Mouse (Mus musculus) induced T-regulatory cell, adult 2 months (primary cell): Measurements from ENCODE around the gene Cib3.

Experiments
- DNase-seq: peaks from one replicate; pipeline ENCODE4 v3.0.0-alpha.2; 2012; ENCODE audit warnings: low read depth

The Cib3 gene

GRCm38 (mm10) chr8:72210710-72211109, 1.9 kb downstream of the Cib3 start:
- peak; percentile 41 for DNase-seq

- no peak for DNase-seq
Measured at GRCm38 (mm10) chr8:72210222-72210621, 2.4 kb downstream of the Cib3 start.

GRCm38 (mm10) chr8:72208582-72208981, 4.1 kb downstream of the Cib3 start:
- peak; percentile 25 for DNase-seq

- peak; percentile 40 for DNase-seq
Measured at GRCm38 (mm10) chr8:72197997-72198396, 14.6 kb downstream of the Cib3 start.

- DNase-seq, result no peak
Measured at GRCm38 (mm10) chr8:72192065-72192464, 20.6 kb downstream of the Cib3 start.

- DNase-seq, result peak; percentile 56
Measured at GRCm38 (mm10) chr8:72190215-72190539, 22.5 kb downstream of the Cib3 start.

- peak; percentile 93 for DNase-seq
Measured at GRCm38 (mm10) chr8:72189417-72190214, 23.0 kb downstream of the Cib3 start, which contains the start of gene Hsh2d. Gene Hsh2d (plus strand): TSS chr8:72189638.

GRCm38 (mm10) chr8:72187793-72188331, 24.8 kb downstream of the Cib3 start:
- DNase-seq, result no peak

- no peak for DNase-seq
Measured at GRCm38 (mm10) chr8:72183554-72184202, 29.0 kb downstream of the Cib3 start.

GRCm38 (mm10) chr8:72177346-72177925, 35.2 kb downstream of the Cib3 start:
- peak; percentile 84 for DNase-seq

GRCm38 (mm10) chr8:72169681-72170249, 42.9 kb downstream of the Cib3 start:
- DNase-seq, result no peak

- DNase-seq, result peak; percentile 92
Measured at GRCm38 (mm10) chr8:72169098-72169668, 43.5 kb downstream of the Cib3 start.

- peak; percentile 80 for DNase-seq
Measured at GRCm38 (mm10) chr8:72162821-72163220, 49.8 kb downstream of the Cib3 start.

GRCm38 (mm10) chr8:72160707-72161697, 51.6 kb downstream of the Cib3 start, which contains the start of gene Rab8a:
Gene Rab8a (plus strand): TSS chr8:72161200.
- peak; percentile 100 for DNase-seq

GRCm38 (mm10) chr8:72160007-72160406, 52.6 kb downstream of the Cib3 start:
- DNase-seq, result no peak

- no peak for DNase-seq
Measured at GRCm38 (mm10) chr8:72158726-72159125, 53.9 kb downstream of the Cib3 start.

GRCm38 (mm10) chr8:72158096-72158495, 54.5 kb downstream of the Cib3 start:
- DNase-seq, result no peak
